Mouse (Mus musculus): ENCODE results near the gene Pkp4. TPM values are rescaled to one million over a fixed set of nuclear protein-coding genes. Genes with fewer than 3 reads are reported as not detected.

Gene Pkp4
- 14.7 and 16.7 TPM in 2 replicates for polyA plus RNA-seq (2016; fragmentation: Nextera tagmentation; extraction: Ambion mirVana)

DNA sequence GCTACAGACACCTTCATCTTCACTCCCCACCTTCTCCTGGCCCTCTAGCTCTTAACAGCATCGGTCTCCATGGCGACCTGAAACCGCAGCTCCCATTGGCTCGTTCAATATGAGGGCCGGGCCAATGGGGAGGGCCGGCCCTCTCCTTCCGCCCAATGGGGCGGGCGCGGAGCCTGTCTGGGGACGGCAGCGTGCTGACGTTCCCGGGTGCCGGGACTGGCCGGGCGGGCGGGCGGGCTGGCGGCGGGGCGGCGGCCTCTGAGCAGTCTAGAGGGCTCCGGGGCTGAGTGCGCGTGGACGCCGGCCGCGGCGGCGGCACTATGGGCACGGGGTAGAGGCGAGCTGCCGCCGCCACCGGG is at the start of gene Pkp4, which contains the start of gene Ccdc148:
Pkp4 (plus strand) TSS at position 246 of the 359 bp plus-strand sequence.
Ccdc148 (minus strand) TSS at position 79 of the 359 bp plus-strand sequence.
- peak; percentile 98 for ATAC-seq (ENCODE audit: low FRiP score, low read depth)
- Histone ChIP-seq H3K9ac (replicated peaks) (peak within 1 kb of the TSS; percentile 80), H3K36me3 (no peaks in the 10 kb centered on the region), H3K27ac (replicated peaks) (peak within 1 kb of the TSS; percentile 88), H3K27me3 (no peaks in the 10 kb centered on the region), H3K4me1 (peaks cover 19% of the 10 kb centered on the region), H3K4me3 (peak within 1 kb of the TSS; percentile 89), H3K4me2 (replicated peaks) (peak within 1 kb of the TSS; percentile 65), H3K9me3 (no peaks in the 10 kb centered on the region)
- WGBS, result under 1% methylated on average over 22 of the region's 37 CpGs

- Histone ChIP-seq H3K9me3 (no peaks in the 10 kb centered on the region), H3K4me3 (no peak overlapping the region), H3K36me3 (no peaks in the 10 kb centered on the region), H3K27me3 (no peaks in the 10 kb centered on the region), H3K4me1 (peaks cover 3% of the 10 kb centered on the region; the same call in 1 of the 2 replicates), H3K27ac (replicated peaks) (no peak overlapping the region), H3K9ac (replicated peaks) (no peak overlapping the region), H3K4me2 (replicated peaks) (no peak overlapping the region)
- ATAC-seq (ENCODE audit: low FRiP score, low read depth), result no peak
- WGBS, result 86% methylated on average over 7 of the region's 7 CpGs
Measured at GRCm38 (mm10) chr2:59129023-59129422, 31.6 kb upstream of the Pkp4 start.

GRCm38 (mm10) chr2:59129821-59130220 is 30.8 kb upstream of the Pkp4 start:
- Histone ChIP-seq H3K36me3 (no peaks in the 10 kb centered on the region), H3K4me1 (peaks cover 3% of the 10 kb centered on the region; the same call in 1 of the 2 replicates), H3K9me3 (no peaks in the 10 kb centered on the region), H3K4me2 (replicated peaks) (no peak overlapping the region), H3K27me3 (no peaks in the 10 kb centered on the region), H3K9ac (replicated peaks) (no peak overlapping the region), H3K27ac (replicated peaks) (no peak overlapping the region), H3K4me3 (no peak overlapping the region)
- 93% methylated on average over 8 of the region's 8 CpGs for WGBS
- ATAC-seq (ENCODE audit: low FRiP score, low read depth), result no peak

GRCm38 (mm10) chr2:59131044-59131443 is 29.6 kb upstream of the Pkp4 start:
- no peak overlapping the region for H3K4me2 ChIP-seq (replicated peaks)
- H3K9me3 ChIP-seq, result no peaks in the 10 kb centered on the region
- 88% methylated on average over 8 of the region's 8 CpGs for WGBS
- no peak overlapping the region for H3K9ac ChIP-seq (replicated peaks)
- H3K4me1 ChIP-seq, result peaks cover 3% of the 10 kb centered on the region; the same call in 1 of the 2 replicates
- ATAC-seq (ENCODE audit: low FRiP score, low read depth), result no peak
- no peaks in the 10 kb centered on the region for H3K36me3 ChIP-seq
- H3K27ac ChIP-seq (replicated peaks), result no peak overlapping the region
- no peak overlapping the region for H3K4me3 ChIP-seq
- H3K27me3 ChIP-seq, result no peaks in the 10 kb centered on the region

- H3K27ac ChIP-seq (replicated peaks), result no peak overlapping the region
- H3K9me3 ChIP-seq, result no peaks in the 10 kb centered on the region
- ATAC-seq (ENCODE audit: low FRiP score, low read depth), result no peak
- H3K4me2 ChIP-seq (replicated peaks), result no peak overlapping the region
- H3K27me3 ChIP-seq, result no peaks in the 10 kb centered on the region
- no peaks in the 10 kb centered on the region for H3K36me3 ChIP-seq
- H3K4me3 ChIP-seq, result no peak overlapping the region
- peaks cover 4% of the 10 kb centered on the region; the same call in 1 of the 2 replicates for H3K4me1 ChIP-seq
- H3K9ac ChIP-seq (replicated peaks), result no peak overlapping the region
Measured at GRCm38 (mm10) chr2:59155428-59155827, 5.2 kb upstream of the Pkp4 start.

GRCm38 (mm10) chr2:59158117-59158516 is 2.5 kb upstream of the Pkp4 start:
- Histone ChIP-seq H3K9me3 (no peaks in the 10 kb centered on the region), H3K36me3 (no peaks in the 10 kb centered on the region), H3K9ac (replicated peaks) (no peak overlapping the region), H3K27ac (replicated peaks) (no peak overlapping the region), H3K27me3 (no peaks in the 10 kb centered on the region), H3K4me1 (peaks cover 12% of the 10 kb centered on the region), H3K4me2 (replicated peaks) (no peak overlapping the region), H3K4me3 (no peak overlapping the region)
- WGBS, result 59% methylated on average over 2 of the region's 2 CpGs
- ATAC-seq (ENCODE audit: low FRiP score, low read depth), result no peak

GRCm38 (mm10) chr2:59159961-59160604 is 567 bp upstream of the Pkp4 start:
- peak overlapping the region; percentile 89 for H3K4me3 ChIP-seq
- peaks cover 19% of the 10 kb centered on the region for H3K4me1 ChIP-seq
- no peaks in the 10 kb centered on the region for H3K9me3 ChIP-seq
- no peaks in the 10 kb centered on the region for H3K27me3 ChIP-seq
- H3K4me2 ChIP-seq (replicated peaks), result peak overlapping the region; percentile 65
- peak overlapping the region; percentile 44 for H3K9ac ChIP-seq (replicated peaks)
- WGBS, result 1% methylated on average over 16 of the region's 16 CpGs
- H3K27ac ChIP-seq (replicated peaks), result 0 out of 2 replicates have a peak overlapping the region, but pooled peaks have one; percentile 88
- no peak; the same call in none of the 2 replicates for ATAC-seq (ENCODE audit: low FRiP score, low read depth)
- H3K36me3 ChIP-seq, result no peaks in the 10 kb centered on the region

- peak; percentile 64 for ATAC-seq (ENCODE audit: low FRiP score, low read depth)
- no peaks in the 10 kb centered on the region for H3K9me3 ChIP-seq
- no peaks in the 10 kb centered on the region for H3K36me3 ChIP-seq
- peak overlapping the region; percentile 80 for H3K9ac ChIP-seq (replicated peaks)
- H3K4me1 ChIP-seq, result peaks cover 19% of the 10 kb centered on the region
- H3K4me3 ChIP-seq, result peak overlapping the region; percentile 89
- H3K27me3 ChIP-seq, result no peaks in the 10 kb centered on the region
- H3K4me2 ChIP-seq (replicated peaks), result peak overlapping the region; percentile 65
- WGBS, result under 1% methylated on average over 25 of the region's 58 CpGs
- peak overlapping the region; percentile 88 for H3K27ac ChIP-seq (replicated peaks)
Measured at GRCm38 (mm10) chr2:59161021-59161440, 381 bp downstream of the Pkp4 start.

DNA sequence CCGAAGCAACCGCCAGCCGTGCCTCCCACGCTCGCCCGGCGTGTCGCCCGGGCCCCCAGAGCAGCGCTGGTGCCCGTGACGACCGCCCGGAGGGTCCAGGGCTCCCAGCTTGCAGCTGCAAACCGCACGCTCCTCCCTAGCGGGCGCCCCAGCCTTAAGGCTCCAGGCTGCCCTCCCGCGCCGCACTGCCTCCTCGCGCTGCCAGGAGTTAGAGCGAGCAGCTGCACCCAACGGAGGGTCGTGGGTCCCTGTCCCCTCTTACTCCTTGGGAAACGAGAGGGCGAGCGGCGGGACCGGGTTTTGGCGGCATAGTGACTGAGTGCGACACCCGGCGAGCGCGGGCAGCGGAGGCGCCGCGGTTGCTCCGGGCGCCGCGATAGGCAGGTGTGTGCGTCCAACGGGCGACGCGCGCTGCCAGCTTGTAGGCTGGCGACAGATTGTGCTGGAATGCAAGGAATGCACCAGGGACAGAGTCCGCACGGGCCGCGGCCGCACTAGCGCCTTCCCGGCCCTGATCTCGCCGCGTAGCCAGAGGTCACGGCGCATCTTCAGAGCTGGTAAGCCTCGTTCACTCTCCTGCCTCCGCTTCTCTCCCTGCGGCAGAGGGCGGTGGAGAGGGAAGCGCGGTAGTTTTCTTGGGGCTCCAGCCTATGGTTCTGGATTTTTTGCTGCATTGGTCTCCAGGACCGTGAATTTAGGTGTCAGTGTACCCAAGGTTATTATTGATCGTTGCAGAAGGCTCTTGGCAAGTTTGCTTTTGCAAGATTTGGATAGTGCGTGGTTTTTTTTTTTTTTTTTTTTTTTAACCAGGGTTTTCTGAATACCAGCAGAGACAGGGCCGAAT is 1.0 kb downstream of the Pkp4 start:
- Histone ChIP-seq H3K4me3 (peak overlapping the region; percentile 89), H3K9ac (replicated peaks) (peak overlapping the region; percentile 80), H3K27me3 (no peaks in the 10 kb centered on the region), H3K27ac (replicated peaks) (peak overlapping the region; percentile 88), H3K4me1 (peaks cover 19% of the 10 kb centered on the region), H3K36me3 (no peaks in the 10 kb centered on the region), H3K9me3 (no peaks in the 10 kb centered on the region), H3K4me2 (replicated peaks) (peak overlapping the region; percentile 65)
- WGBS, result 1% methylated on average over 74 of the region's 74 CpGs
- peak; percentile 63 for ATAC-seq (ENCODE audit: low FRiP score, low read depth)

- H3K4me1 ChIP-seq, result peaks cover 19% of the 10 kb centered on the region
- H3K4me2 ChIP-seq (replicated peaks), result peak overlapping the region; percentile 65
- no peak overlapping the region for H3K27ac ChIP-seq (replicated peaks)
- no peaks in the 10 kb centered on the region for H3K27me3 ChIP-seq
- peak overlapping the region; percentile 80 for H3K9ac ChIP-seq (replicated peaks)
- peak overlapping the region; percentile 89 for H3K4me3 ChIP-seq
- no peak for ATAC-seq (ENCODE audit: low FRiP score, low read depth)
- no peaks in the 10 kb centered on the region for H3K9me3 ChIP-seq
- H3K36me3 ChIP-seq, result no peaks in the 10 kb centered on the region
- 37% methylated on average over 8 of the region's 8 CpGs for WGBS
Measured at GRCm38 (mm10) chr2:59162285-59162600, 1.6 kb downstream of the Pkp4 start.

- no peak overlapping the region for H3K4me2 ChIP-seq (replicated peaks)
- H3K36me3 ChIP-seq, result no peaks in the 10 kb centered on the region
- no peak overlapping the region for H3K27ac ChIP-seq (replicated peaks)
- ATAC-seq (ENCODE audit: low FRiP score, low read depth), result no peak
- WGBS, result 85% methylated on average over 4 of the region's 4 CpGs
- H3K9me3 ChIP-seq, result no peaks in the 10 kb centered on the region
- H3K4me3 ChIP-seq, result no peak overlapping the region
- peaks cover 14% of the 10 kb centered on the region for H3K4me1 ChIP-seq
- no peak overlapping the region for H3K9ac ChIP-seq (replicated peaks)
- H3K27me3 ChIP-seq, result no peaks in the 10 kb centered on the region
Measured at GRCm38 (mm10) chr2:59166976-59167375, 6.3 kb downstream of the Pkp4 start.

GRCm38 (mm10) chr2:59167830-59168229 is 7.2 kb downstream of the Pkp4 start:
- Histone ChIP-seq H3K36me3 (no peaks in the 10 kb centered on the region), H3K27ac (replicated peaks) (no peak overlapping the region), H3K27me3 (no peaks in the 10 kb centered on the region), H3K4me2 (replicated peaks) (no peak overlapping the region), H3K4me1 (peaks cover 10% of the 10 kb centered on the region), H3K9ac (replicated peaks) (no peak overlapping the region), H3K9me3 (no peaks in the 10 kb centered on the region), H3K4me3 (no peak overlapping the region)
- 89% methylated on average over 4 of the region's 4 CpGs for WGBS
- no peak for ATAC-seq (ENCODE audit: low FRiP score, low read depth)
